Mouse (Mus musculus) splenic B cell, adult 2 months (primary cell): ENCODE measurements around the gene Gadl1.
A peak's percentile ranks its signal among the peaks of the same experiment; 100 is the strongest.

Source experiments
- DNase-seq: peaks from one replicate; pipeline ENCODE4 v3.0.0-alpha.2; 2011; ENCODE audit warnings: low read depth, low spot score
- H3K27me3 ChIP-seq: 2 replicates; pipeline ENCODE4 v1.6.1; 2012; ENCODE audit warnings: mild to moderate bottlenecking, low read length, moderate library complexity, mixed read lengths; ENCODE audit not compliant: control insufficient read depth, poor library complexity, insufficient read depth, severe bottlenecking
- H3K36me3 ChIP-seq: 2 replicates; pipeline ENCODE4 v1.6.1; 2012; ENCODE audit warnings: mild to moderate bottlenecking, low read length, moderate library complexity, mixed read lengths; ENCODE audit not compliant: control insufficient read depth, poor library complexity, insufficient read depth, severe bottlenecking

The Gadl1 gene

GRCm38 (mm10) chr9:115909155-115909554 lies at the start of gene Gadl1:
Gadl1 (plus strand) TSS chr9:115909455.
- no peak for DNase-seq
- H3K27me3 ChIP-seq, result no peaks in the 10 kb centered on the region

GRCm38 (mm10) chr9:115862802-115863201 lies 46.5 kb upstream of the Gadl1 start:
- DNase-seq, result peak; percentile 30
- no peaks in the 10 kb centered on the region for H3K36me3 ChIP-seq
- no peaks in the 10 kb centered on the region for H3K27me3 ChIP-seq

More at GRCm38 (mm10) chr9:115909155-115909554, at the start of gene Gadl1:
- H3K36me3 ChIP-seq, result no peaks in the 10 kb centered on the region

- peak; percentile 33 for DNase-seq
- Histone ChIP-seq H3K36me3 (no peaks in the 10 kb centered on the region), H3K27me3 (no peaks in the 10 kb centered on the region)
Observed at GRCm38 (mm10) chr9:115863326-115863725, 45.9 kb upstream of the Gadl1 start.

- Histone ChIP-seq H3K36me3 (no peaks in the 10 kb centered on the region), H3K27me3 (no peaks in the 10 kb centered on the region)
- peak; percentile 4 for DNase-seq
Observed at GRCm38 (mm10) chr9:115867277-115867676, 42.0 kb upstream of the Gadl1 start.

- peak; percentile 16 for DNase-seq
- no peaks in the 10 kb centered on the region for H3K36me3 ChIP-seq
- H3K27me3 ChIP-seq, result no peaks in the 10 kb centered on the region
Observed at GRCm38 (mm10) chr9:115870168-115870567, 39.1 kb upstream of the Gadl1 start.

GRCm38 (mm10) chr9:115870640-115871039 lies 38.6 kb upstream of the Gadl1 start:
- H3K36me3 ChIP-seq, result no peaks in the 10 kb centered on the region
- no peak for DNase-seq
- H3K27me3 ChIP-seq, result no peaks in the 10 kb centered on the region

- H3K36me3 ChIP-seq, result no peaks in the 10 kb centered on the region
- no peaks in the 10 kb centered on the region for H3K27me3 ChIP-seq
- DNase-seq, result no peak
Observed at GRCm38 (mm10) chr9:115880500-115880899, 28.8 kb upstream of the Gadl1 start.

- H3K27me3 ChIP-seq, result no peaks in the 10 kb centered on the region
- H3K36me3 ChIP-seq, result no peaks in the 10 kb centered on the region
- peak; percentile 58 for DNase-seq
Observed at GRCm38 (mm10) chr9:115881137-115881536, 28.1 kb upstream of the Gadl1 start.

- H3K36me3 ChIP-seq, result no peaks in the 10 kb centered on the region
- H3K27me3 ChIP-seq, result no peaks in the 10 kb centered on the region
- no peak for DNase-seq
Observed at GRCm38 (mm10) chr9:115882627-115883200, 26.5 kb upstream of the Gadl1 start.

GRCm38 (mm10) chr9:115883413-115883812 lies 25.8 kb upstream of the Gadl1 start:
- no peak for DNase-seq
- Histone ChIP-seq H3K36me3 (no peaks in the 10 kb centered on the region), H3K27me3 (no peaks in the 10 kb centered on the region)

GRCm38 (mm10) chr9:115887571-115887970 lies 21.7 kb upstream of the Gadl1 start:
- H3K27me3 ChIP-seq, result no peaks in the 10 kb centered on the region
- H3K36me3 ChIP-seq, result no peaks in the 10 kb centered on the region
- no peak for DNase-seq

- DNase-seq, result no peak
- Histone ChIP-seq H3K27me3 (no peaks in the 10 kb centered on the region), H3K36me3 (no peaks in the 10 kb centered on the region)
Observed at GRCm38 (mm10) chr9:115893131-115893530, 16.1 kb upstream of the Gadl1 start.

- no peak for DNase-seq
Observed at GRCm38 (mm10) chr9:115893947-115894346, 15.3 kb upstream of the Gadl1 start.

GRCm38 (mm10) chr9:115908325-115908724 lies 930 bp upstream of the Gadl1 start:
- DNase-seq, result no peak
- no peaks in the 10 kb centered on the region for H3K27me3 ChIP-seq
- H3K36me3 ChIP-seq, result no peaks in the 10 kb centered on the region

More at GRCm38 (mm10) chr9:115893947-115894346, 15.3 kb upstream of the Gadl1 start:
- no peaks in the 10 kb centered on the region for H3K36me3 ChIP-seq
- no peaks in the 10 kb centered on the region for H3K27me3 ChIP-seq

- Histone ChIP-seq H3K27me3 (no peaks in the 10 kb centered on the region), H3K36me3 (no peaks in the 10 kb centered on the region)
- no peak for DNase-seq
Observed at GRCm38 (mm10) chr9:115914006-115914405, 4.8 kb downstream of the Gadl1 start.
